Comparison of ENCODE assay signal across 9 mouse cellular contexts in genomic region chr2:69826380-69826779, GRCm38 (mm10). TPM values are rescaled to one million over a fixed set of nuclear protein-coding genes. Genes with fewer than 3 reads are reported as not detected.
DNase-seq lines count a peak whose midpoint lies in the region; ATAC-seq lines count a peak whose summit lies in the region.
"Had no signal": no experiment of that assay in that cellular context is flagged by ENCODE, and none has a peak within 500 bp of the region (broad histone marks: within the 10 kb centered on the region; RNA-seq: fewer than 3 reads in every experiment).

No protein-coding gene starts in this region.

- no peak overlapping the region for H3K4me2 ChIP-seq in heart, embryonic 15.5 days
- H3K4me2 ChIP-seq in midbrain, embryonic 11.5 days: 0 out of 2 replicates have a peak overlapping the region, but pooled peaks have one; percentile 3

- H3K9me3 ChIP-seq in heart, embryonic 15.5 days (replicated peaks): no peaks in the 10 kb centered on the region
- H3K9me3 ChIP-seq in midbrain, embryonic 11.5 days (ENCODE audit: control insufficient read depth, low read length): no peaks in the 10 kb centered on the region

- no peak for ATAC-seq in heart, embryonic 15.5 days (replicated peaks; ENCODE audit: insufficient number of reproducible peaks, insufficient read depth, low FRiP score, low read depth)
- ATAC-seq in midbrain, embryonic 11.5 days (ENCODE audit: low FRiP score): no peak
- ATAC-seq in megakaryocyte, adult 5-6 weeks (ENCODE audit: poor library complexity, severe bottlenecking): no peak

- WGBS in heart, embryonic 15.5 days: 81% methylated on average over 2 of the region's 2 CpGs
- WGBS in midbrain, embryonic 11.5 days: 37% methylated on average over 2 of the region's 2 CpGs

- no peak overlapping the region for H3K4me3 ChIP-seq in heart, embryonic 15.5 days
- no peak overlapping the region for H3K4me3 ChIP-seq in midbrain, embryonic 11.5 days (ENCODE audit: low read depth, low read length)
- H3K4me3 ChIP-seq: myocyte had no signal

- no peak overlapping the region for H3K9ac ChIP-seq in heart, embryonic 15.5 days
- no peak overlapping the region for H3K9ac ChIP-seq in midbrain, embryonic 11.5 days (ENCODE audit: low read length)

- DNase-seq in left cerebral cortex, postnatal 4 days: peak; percentile 22
- DNase-seq in left cerebral cortex, adult 11 months (ENCODE audit: low spot score): no peak
- DNase-seq in cerebellum, postnatal 10 days: peak; percentile 76 to 80
- peak; percentile 85 for DNase-seq in midbrain, embryonic 11.5 days (ENCODE audit: low spot score, missing footprints)
- DNase-seq in spleen, postnatal 36 days (ENCODE audit: low spot score in 2 of 2): no peak
- DNase-seq in left cerebral cortex, postnatal 36 days (ENCODE audit: low spot score in 2 of 2): no peak

- no peaks in the 10 kb centered on the region for H3K27me3 ChIP-seq in heart, embryonic 15.5 days
- no peaks in the 10 kb centered on the region for H3K27me3 ChIP-seq in midbrain, embryonic 11.5 days (ENCODE audit: control insufficient read depth, insufficient read depth, low read length)

- intact Hi-C loops in left cerebral cortex, postnatal 4 days (cut with DNase I): loop anchor here (10.0 kb wide), 1 partner anchor 82 kb away; no protein-coding TSS in a partner anchor
- intact Hi-C loops in left cerebral cortex, postnatal 36 days (cut with DNase I): no loop called here

- peak overlapping the region; percentile 44; the same call in 1 of the 2 replicates for H3K27ac ChIP-seq in heart, embryonic 15.5 days
- peak overlapping the region; percentile 50 for H3K27ac ChIP-seq in midbrain, embryonic 11.5 days (ENCODE audit: low read depth, low read length)

- peaks cover 24% of the 10 kb centered on the region for H3K4me1 ChIP-seq in heart, embryonic 15.5 days (replicated peaks)
- peaks cover 19% of the 10 kb centered on the region for H3K4me1 ChIP-seq in midbrain, embryonic 11.5 days (ENCODE audit: control insufficient read depth, insufficient read depth, low read length)

- H3K36me3 ChIP-seq in heart, embryonic 15.5 days: peaks cover 38% of the 10 kb centered on the region
- H3K36me3 ChIP-seq in midbrain, embryonic 11.5 days (ENCODE audit: control insufficient read depth, insufficient read depth, low read length): no peaks in the 10 kb centered on the region

RNA-seq across cellular contexts. Expression of gene Klhl23, which starts 4.6 kb away (rescaled TPM):
- 100 to 1,000 TPM; 136 to 142 TPM for total RNA-seq in left cerebral cortex, postnatal 4 days (2021)
- polyA plus RNA-seq in heart, embryonic 15.5 days (2015; fragmentation: Nextera tagmentation; extraction: Ambion mirVana): 46.4 and 53.0 TPM in 2 replicates
- polyA plus RNA-seq in midbrain, embryonic 11.5 days (2014; fragmentation: Nextera tagmentation; extraction: Ambion mirVana): 35.0 and 38.2 TPM in 2 replicates
- total RNA-seq in left cerebral cortex, postnatal 36 days (2021): 10 to 100 TPM; 54.4 to 57.9 TPM
- total RNA-seq in megakaryocyte, adult 5-6 weeks (2015): 3.5 and 3.7 TPM in 2 replicates
- total RNA-seq in megakaryocyte, adult 5-6 weeks (2017): 8.7 and 10.9 TPM in 2 replicates

RNA-seq across cellular contexts. Expression of gene Ssb, which starts 35.0 kb away (rescaled TPM):
- 100 to 1,000 TPM; 155 to 170 TPM for total RNA-seq in left cerebral cortex, postnatal 4 days (2021)
- 173 and 201 TPM in 2 replicates for polyA plus RNA-seq in heart, embryonic 15.5 days (2015; fragmentation: Nextera tagmentation; extraction: Ambion mirVana)
- 440 and 468 TPM in 2 replicates for polyA plus RNA-seq in midbrain, embryonic 11.5 days (2014; fragmentation: Nextera tagmentation; extraction: Ambion mirVana)
- total RNA-seq in left cerebral cortex, postnatal 36 days (2021): 100 to 1,000 TPM; 111 to 126 TPM
- 197 and 221 TPM in 2 replicates for total RNA-seq in megakaryocyte, adult 5-6 weeks (2015)
- 298 and 306 TPM in 2 replicates for total RNA-seq in megakaryocyte, adult 5-6 weeks (2017)

RNA-seq across cellular contexts. Expression of gene Phospho2, which starts 37.0 kb away (rescaled TPM):
- 10 to 100 TPM; 15.7 to 16.9 TPM for total RNA-seq in left cerebral cortex, postnatal 4 days (2021)
- polyA plus RNA-seq in heart, embryonic 15.5 days (2015; fragmentation: Nextera tagmentation; extraction: Ambion mirVana): 17.3 and 18.3 TPM in 2 replicates
- polyA plus RNA-seq in midbrain, embryonic 11.5 days (2014; fragmentation: Nextera tagmentation; extraction: Ambion mirVana): 44.3 and 49.9 TPM in 2 replicates
- total RNA-seq in left cerebral cortex, postnatal 36 days (2021): 10 to 100 TPM; 20.3 to 24.5 TPM
- 19.8 and 25.3 TPM in 2 replicates for total RNA-seq in megakaryocyte, adult 5-6 weeks (2015)
- 22.0 and 27.5 TPM in 2 replicates for total RNA-seq in megakaryocyte, adult 5-6 weeks (2017)

RNA-seq across cellular contexts. Expression of gene Ccdc173, which starts 37.0 kb away (rescaled TPM):
- 1 to 10 TPM; 1.6 to 2.9 TPM for total RNA-seq in left cerebral cortex, postnatal 4 days (2021)
- 1.4 and 1.7 TPM in 2 replicates for polyA plus RNA-seq in heart, embryonic 15.5 days (2015; fragmentation: Nextera tagmentation; extraction: Ambion mirVana)
- polyA plus RNA-seq in midbrain, embryonic 11.5 days (2014; fragmentation: Nextera tagmentation; extraction: Ambion mirVana): 3.8 and 3.9 TPM in 2 replicates
- total RNA-seq in left cerebral cortex, postnatal 36 days (2021): 1 to 10 TPM; 2.4 to 3.1 TPM
- total RNA-seq in megakaryocyte, adult 5-6 weeks (2015): 0.43 and 0.80 TPM in 2 replicates
- total RNA-seq in megakaryocyte, adult 5-6 weeks (2017): 0.33 and 0.49 TPM in 2 replicates

RNA-seq across cellular contexts. Expression of gene Mettl5, which starts 59.0 kb away (rescaled TPM):
- total RNA-seq in left cerebral cortex, postnatal 4 days (2021): 10 to 100 TPM; 12.4 to 15.5 TPM
- 33.5 and 38.1 TPM in 2 replicates for polyA plus RNA-seq in heart, embryonic 15.5 days (2015; fragmentation: Nextera tagmentation; extraction: Ambion mirVana)
- polyA plus RNA-seq in midbrain, embryonic 11.5 days (2014; fragmentation: Nextera tagmentation; extraction: Ambion mirVana): 37.6 and 41.4 TPM in 2 replicates
- 10 to 100 TPM; 11.4 to 12.8 TPM for total RNA-seq in left cerebral cortex, postnatal 36 days (2021)
- 20.9 and 24.8 TPM in 2 replicates for total RNA-seq in megakaryocyte, adult 5-6 weeks (2015)
- total RNA-seq in megakaryocyte, adult 5-6 weeks (2017): 20.0 and 22.4 TPM in 2 replicates

Comparison
In these comparisons a context has a peak if more than half of its experiments do, and no peak if none do; other contexts are left out.
1. DNase-seq: peak in left cerebral cortex, postnatal 4 days (single experiment), cerebellum, postnatal 10 days (2 of 2) and midbrain, embryonic 11.5 days (single experiment); none in left cerebral cortex, adult 11 months (single experiment), spleen, postnatal 36 days (0 of 2) and left cerebral cortex, postnatal 36 days (0 of 2).
2. RNA of gene Klhl23, which starts 4.6 kb away (total RNA-seq): 136 to 142 TPM in left cerebral cortex, postnatal 4 days and 54.4 to 57.9 TPM in left cerebral cortex, postnatal 36 days; 3.5 to 10.9 TPM in megakaryocyte, adult 5-6 weeks; every median in the first group is over 4 times any median in the second.